ENCODE assay signal across 9 mouse cellular contexts in genomic region chr13:95067854-95068253, GRCm38 (mm10).
A peak's percentile ranks its signal among the peaks of the same experiment; 100 is the strongest.
DNase-seq lines count a peak whose midpoint lies in the region; ATAC-seq and TF ChIP-seq lines count a peak whose summit lies in the region.
"Had no signal": no experiment of that assay in that cellular context is flagged by ENCODE, and none has a peak within 500 bp of the region (broad histone marks: within the 10 kb centered on the region; RNA-seq: fewer than 3 reads in every experiment).

No protein-coding gene starts in this region.

- peak; percentile 72 for TF ChIP-seq CTCF in layer of hippocampus, adult 2 months (conservative IDR thresholded peaks at IDR 0.05)

- peak; percentile 49 for DNase-seq in adrenal gland, adult 2 months
- no peak for DNase-seq in adrenal gland, postnatal 4 days (ENCODE audit: low spot score in 2 of 2)
- no peak for DNase-seq in layer of hippocampus, adult 2 months (ENCODE audit: low spot score in 2 of 2)
- DNase-seq in layer of hippocampus, adult 9-11 months, result no peak
- peak; percentile 38 for DNase-seq in adrenal gland, postnatal 14 days
- DNase-seq in frontal cortex, postnatal 36 days (ENCODE audit: low spot score in 2 of 2), result no peak
- DNase-seq: cerebellum, postnatal 25 days had no signal

- H3K4me1 ChIP-seq in lung, embryonic 16.5 days (replicated peaks; ENCODE audit: control insufficient read depth, insufficient read depth, low read length), result no peaks in the 10 kb centered on the region

- 0 out of 2 replicates have a peak, but pooled peaks have one; percentile 36 for ATAC-seq in lung, embryonic 16.5 days (ENCODE audit: low read depth)
- no peak for ATAC-seq in erythroid progenitor cell, adult 5-6 weeks (replicated peaks; ENCODE audit: low FRiP score, poor library complexity, severe bottlenecking)

- no peak overlapping the region for H3K27ac ChIP-seq in layer of hippocampus, adult 2 months
- H3K27ac ChIP-seq in lung, embryonic 16.5 days (ENCODE audit: low read length), result no peak overlapping the region

- no peak overlapping the region for H3K9ac ChIP-seq in lung, embryonic 16.5 days (ENCODE audit: low read length)

- H3K4me3 ChIP-seq in layer of hippocampus, adult 2 months, result no peak overlapping the region
- H3K4me3 ChIP-seq in lung, embryonic 16.5 days (ENCODE audit: low read length), result no peak overlapping the region

- 51% methylated on average over 6 of the region's 6 CpGs for WGBS in lung, embryonic 16.5 days

- no peak overlapping the region for H3K4me2 ChIP-seq in lung, embryonic 16.5 days (ENCODE audit: low read depth, low read length)

- no peaks in the 10 kb centered on the region for H3K36me3 ChIP-seq in lung, embryonic 16.5 days (ENCODE audit: control insufficient read depth, insufficient read depth, low read length)

- no peaks in the 10 kb centered on the region for H3K9me3 ChIP-seq in lung, embryonic 16.5 days (ENCODE audit: control insufficient read depth, low read length)

- H3K27me3 ChIP-seq in lung, embryonic 16.5 days (ENCODE audit: control insufficient read depth, insufficient read depth, low read depth, low read length), result no peaks in the 10 kb centered on the region

Comparison
In these comparisons a context has a peak if more than half of its experiments do, and no peak if none do; other contexts are left out.
1. DNase-seq: peak in adrenal gland, adult 2 months (single experiment) and adrenal gland, postnatal 14 days (single experiment); none in adrenal gland, postnatal 4 days (0 of 2), layer of hippocampus, adult 2 months (0 of 2), layer of hippocampus, adult 9-11 months (single experiment) and frontal cortex, postnatal 36 days (0 of 2).